Mouse (Mus musculus) liver, embryonic 14.5 days (tissue): ENCODE results near the gene Mogat2. TPM values are rescaled to one million over a fixed set of nuclear protein-coding genes. Genes with fewer than 3 reads are reported as not detected.
A peak's percentile ranks its signal among the peaks of the same experiment; 100 is the strongest.

Experiments used
- ATAC-seq: fragments of 200-750 bp; cut with Nextera tagmentation; 2 replicates; pipeline ENCODE4 v1.8.0; 2017; ENCODE audit warnings: moderate number of reproducible peaks, mild to moderate bottlenecking, moderate library complexity; ENCODE audit not compliant: insufficient read depth
- DNase-seq, 3 experiments: peaks; one replicate each; pipeline ENCODE4 v3.0.0-alpha.2; 2012 to 2013; ENCODE audit warnings: low read depth in 3 of 3, low spot score in 3 of 3
- H3K27ac ChIP-seq: fragments of 300-500 bp; sonication (generic); 2 replicates; pipeline ENCODE4 v1.5.1; 2014; ENCODE audit warnings: moderate library complexity, mild to moderate bottlenecking, control low read depth, inconsistent platforms
- H3K27me3 ChIP-seq: fragments of 300-500 bp; sonication (generic); 2 replicates; pipeline ENCODE4 v1.6.1; 2014; ENCODE audit warnings: mild to moderate bottlenecking, low read length, moderate library complexity; ENCODE audit not compliant: control insufficient read depth, insufficient read depth
- H3K36me3 ChIP-seq: fragments of 300-500 bp; sonication (generic); replicated peaks from 2 replicates; pipeline ENCODE4 v1.6.1; 2014; ENCODE audit warnings: low read depth; ENCODE audit not compliant: control insufficient read depth, insufficient read depth
- H3K4me1 ChIP-seq, 2 experiments: fragments of 200-500 bp in 1 of 2; fragments of 300-500 bp in 1 of 2; sonication (generic) in 1 of 2; replicated peaks; 2 replicates each; pipeline ENCODE4 v1.6.1; 2012 to 2014; ENCODE audit warnings: antibody characterized with exemption in 1 of 2, inconsistent platforms in 1 of 2, low read length in 1 of 2; ENCODE audit not compliant: control insufficient read depth in 2 of 2, insufficient read depth in 2 of 2
- H3K4me2 ChIP-seq: fragments of 300-500 bp; sonication (generic); 2 replicates; pipeline ENCODE4 v1.6.1; 2014; ENCODE audit warnings: low read depth, mild to moderate bottlenecking, control low read depth, moderate library complexity
- H3K4me3 ChIP-seq, 2 experiments: fragments of 200-500 bp in 1 of 2; fragments of 300-500 bp in 1 of 2; sonication (generic) in 1 of 2; 2 replicates each; pipeline ENCODE4 v1.5.1; 2012 to 2014; ENCODE audit warnings: low read depth in 2 of 2, low read length in 2 of 2, mild to moderate bottlenecking in 2 of 2, control low read depth in 1 of 2, inconsistent platforms in 1 of 2, moderate library complexity in 1 of 2; ENCODE audit not compliant: insufficient read depth in 1 of 2
- H3K9ac ChIP-seq: fragments of 300-500 bp; sonication (generic); replicated peaks from 2 replicates; pipeline ENCODE4 v1.6.1; 2014; ENCODE audit warnings: mild to moderate bottlenecking, control low read depth, moderate library complexity
- H3K9me3 ChIP-seq: fragments of 300-500 bp; sonication (generic); 2 replicates; pipeline ENCODE4 v1.6.1; 2016; ENCODE audit warnings: low read length, mixed read lengths; ENCODE audit not compliant: control insufficient read depth
- CTCF ChIP-seq: IDR thresholded peaks from 2 replicates; pipeline ENCODE4 v1.5.1; 2016; ENCODE audit warnings: antibody characterized with exemption, low read depth, control low read depth
- EP300 ChIP-seq: IDR thresholded peaks from 2 replicates; pipeline ENCODE4 v1.6.1; 2016; ENCODE audit warnings: antibody characterized with exemption, low read depth
- WGBS: fragments of 180-500 bp; shearing (Covaris S2); extraction: QIAGEN DNeasy Blood & Tissue Kit; methylation state at CpG from one replicate; pipeline ENCODE4 v1.1.7; 2014; ENCODE audit not compliant: insufficient replicate concordance; 5-methylcytosine and 5-hydroxymethylcytosine counted together
- polyA plus RNA-seq, 2 experiments: library from polyadenylated mRNA; depleted of rRNA in 1 of 2; stranded (reverse) in 1 of 2; unstranded in 1 of 2; fragments of >200 nt; fragmentation: Nextera tagmentation in 1 of 2; extraction: Ambion mirVana in 1 of 2; gene quantifications; 2 replicates each; pipeline versions ENCODE4 v1.2.1 to v1.2.3; 2012 to 2014

Gene Mogat2
- polyA plus RNA-seq, 2 experiments = 13.5 to 30.3 TPM

DNA sequence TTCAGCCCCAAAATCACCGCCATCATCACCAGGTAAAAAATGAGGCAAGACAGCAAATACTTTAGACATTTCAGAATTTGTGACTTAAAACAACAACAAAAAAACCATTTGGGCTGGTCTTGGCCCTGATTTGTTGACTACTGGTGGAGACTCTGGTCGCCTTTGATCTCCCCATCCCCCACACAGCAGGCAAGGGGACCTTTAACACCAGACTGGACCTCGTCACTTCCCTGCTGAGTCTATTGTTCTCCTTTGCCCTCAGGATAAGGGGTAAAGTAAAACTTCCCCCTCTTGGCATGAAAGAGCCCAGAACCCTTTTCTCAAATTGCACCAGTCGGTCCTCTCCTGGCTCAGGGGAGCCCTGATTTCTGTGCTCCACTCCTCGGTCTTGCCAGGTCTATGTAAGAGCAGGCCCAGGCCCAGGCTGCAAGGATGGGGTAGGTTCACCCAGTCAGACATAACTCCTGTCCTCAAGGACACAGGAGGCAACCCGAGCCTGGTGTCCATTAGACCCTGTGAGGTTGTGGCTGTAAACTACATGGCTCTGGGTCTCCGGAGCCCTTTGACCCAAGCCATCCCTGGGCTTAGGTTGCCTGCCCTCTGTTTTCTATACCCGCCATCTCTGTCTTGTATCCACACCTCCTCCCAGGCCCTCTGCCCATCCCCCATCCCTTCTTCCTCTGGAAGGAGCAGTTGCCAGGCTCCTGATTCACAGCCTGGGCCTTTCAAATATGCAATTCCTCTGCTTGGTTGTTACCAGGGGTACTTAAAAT is 1.3 kb downstream of the Mogat2 start:
- no peak for DNase-seq
- peaks cover 3% of the 10 kb centered on the region for H3K27me3 ChIP-seq
- H3K4me2 ChIP-seq = peak overlapping the region; percentile 39
- no peaks in the 10 kb centered on the region for H3K9me3 ChIP-seq
- no peak for TF ChIP-seq CTCF
- TF ChIP-seq EP300 = no peak
- no peak overlapping the region for H3K27ac ChIP-seq
- no peaks in the 10 kb centered on the region for H3K36me3 ChIP-seq
- 36% methylated on average over 8 of the region's 8 CpGs for WGBS
- H3K4me1 ChIP-seq = peaks cover 0 to 5% of the 10 kb centered on the region in 2 experiments; a peak in 2 of 4 replicates
- ATAC-seq = no peak
- no peak overlapping the region for H3K9ac ChIP-seq
- peak overlapping the region; percentile 6 to 30; a peak in 2 of 4 replicates for H3K4me3 ChIP-seq

DNA sequence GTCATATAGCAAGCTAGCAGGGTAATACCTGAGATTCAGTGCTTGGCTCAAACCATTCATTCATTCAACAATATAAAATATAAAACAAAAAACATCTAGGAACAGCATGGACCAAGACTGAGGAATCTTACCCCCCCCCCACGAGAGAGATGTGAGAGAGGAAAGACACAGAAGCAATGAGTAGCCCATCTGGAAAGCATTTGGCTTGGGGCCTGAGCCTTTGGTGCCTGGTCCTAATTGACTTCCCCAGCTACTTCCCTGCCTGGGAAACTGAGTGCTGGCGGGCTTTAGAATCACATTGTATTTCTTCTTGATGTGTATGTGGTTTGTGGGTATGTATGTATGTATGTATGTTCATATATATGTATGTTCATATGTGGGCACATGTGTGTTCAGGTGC is 2.8 kb downstream of the Mogat2 start:
- no peak for ATAC-seq
- 49% methylated on average over 2 of the region's 2 CpGs for WGBS

DNA sequence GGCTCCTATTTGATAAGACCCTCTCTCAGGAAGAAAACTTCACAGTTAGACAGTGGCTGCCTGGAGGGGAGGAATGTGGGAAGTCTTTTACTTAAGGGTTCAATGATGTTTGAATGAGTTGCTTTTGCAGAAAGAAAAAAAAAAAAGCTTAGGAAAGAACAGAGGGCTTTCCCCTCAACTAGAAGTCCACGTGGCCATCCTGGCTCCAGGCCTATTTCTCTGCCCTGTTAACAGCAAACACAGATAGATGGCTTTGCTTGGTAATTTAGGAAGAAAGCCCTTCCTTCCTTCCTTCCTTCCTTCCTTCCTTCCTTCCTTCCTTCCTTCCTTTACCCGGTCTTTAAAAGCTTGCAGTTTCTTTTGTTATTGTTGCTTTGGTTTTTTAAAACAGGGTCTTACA is 3.5 kb downstream of the Mogat2 start:
- TF ChIP-seq EP300 = no peak
- no peak for TF ChIP-seq CTCF
- Histone ChIP-seq H3K27me3 (peaks cover 3% of the 10 kb centered on the region), H3K27ac (no peak overlapping the region), H3K36me3 (no peaks in the 10 kb centered on the region), H3K4me2 (no peak overlapping the region), H3K4me3 (no peak overlapping the region), H3K4me1 (peaks cover 0 to 9% of the 10 kb centered on the region in 2 experiments; a peak in 1 of 4 replicates), H3K9ac (no peak overlapping the region), H3K9me3 (no peaks in the 10 kb centered on the region)
- DNase-seq = no peak
- ATAC-seq = no peak
- WGBS = 20% methylated on average over 2 of the region's 2 CpGs

More for the DNA sequence above, 2.8 kb downstream of the Mogat2 start:
- DNase-seq = no peak
- peaks cover 0 to 4% of the 10 kb centered on the region in 2 experiments; a peak in 1 of 4 replicates for H3K4me1 ChIP-seq
- TF ChIP-seq CTCF = no peak
- no peak for TF ChIP-seq EP300
- no peak overlapping the region for H3K9ac ChIP-seq
- no peaks in the 10 kb centered on the region for H3K9me3 ChIP-seq
- H3K4me2 ChIP-seq = no peak overlapping the region
- peaks cover 3% of the 10 kb centered on the region for H3K27me3 ChIP-seq
- H3K27ac ChIP-seq = no peak overlapping the region
- no peaks in the 10 kb centered on the region for H3K36me3 ChIP-seq
- no peak overlapping the region for H3K4me3 ChIP-seq

DNA sequence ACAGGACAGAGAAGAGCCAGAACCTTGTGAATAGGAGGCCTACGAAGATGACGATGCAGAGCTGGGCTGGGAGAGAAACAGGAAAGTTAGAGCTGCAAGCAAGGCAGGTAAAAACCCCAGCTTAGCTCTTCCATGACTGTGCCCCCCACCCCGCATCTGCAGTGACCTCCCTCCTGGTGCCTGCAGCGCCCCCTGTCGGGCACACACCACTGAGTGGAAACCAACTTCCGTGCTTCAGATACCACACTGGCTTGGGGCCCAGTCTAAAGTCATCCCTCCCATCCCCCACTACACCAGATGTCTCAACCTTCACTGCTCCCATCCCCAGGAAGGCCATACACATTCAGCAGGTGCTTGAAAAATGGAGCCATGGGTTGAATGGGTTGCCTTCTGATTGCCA is 5.8 kb downstream of the Mogat2 start:
- WGBS = 53% methylated on average over 6 of the region's 6 CpGs
- H3K36me3 ChIP-seq = no peaks in the 10 kb centered on the region
- H3K4me2 ChIP-seq = no peak overlapping the region
- no peak for DNase-seq
- ATAC-seq = no peak
- H3K9ac ChIP-seq = no peak overlapping the region
- peaks cover 0 to 12% of the 10 kb centered on the region in 2 experiments; a peak in 2 of 4 replicates for H3K4me1 ChIP-seq
- peak; percentile 46 for TF ChIP-seq CTCF
- TF ChIP-seq EP300 = no peak
- H3K27ac ChIP-seq = no peak overlapping the region
- no peaks in the 10 kb centered on the region for H3K9me3 ChIP-seq
- H3K4me3 ChIP-seq = no peak overlapping the region
- H3K27me3 ChIP-seq = no peaks in the 10 kb centered on the region

DNA sequence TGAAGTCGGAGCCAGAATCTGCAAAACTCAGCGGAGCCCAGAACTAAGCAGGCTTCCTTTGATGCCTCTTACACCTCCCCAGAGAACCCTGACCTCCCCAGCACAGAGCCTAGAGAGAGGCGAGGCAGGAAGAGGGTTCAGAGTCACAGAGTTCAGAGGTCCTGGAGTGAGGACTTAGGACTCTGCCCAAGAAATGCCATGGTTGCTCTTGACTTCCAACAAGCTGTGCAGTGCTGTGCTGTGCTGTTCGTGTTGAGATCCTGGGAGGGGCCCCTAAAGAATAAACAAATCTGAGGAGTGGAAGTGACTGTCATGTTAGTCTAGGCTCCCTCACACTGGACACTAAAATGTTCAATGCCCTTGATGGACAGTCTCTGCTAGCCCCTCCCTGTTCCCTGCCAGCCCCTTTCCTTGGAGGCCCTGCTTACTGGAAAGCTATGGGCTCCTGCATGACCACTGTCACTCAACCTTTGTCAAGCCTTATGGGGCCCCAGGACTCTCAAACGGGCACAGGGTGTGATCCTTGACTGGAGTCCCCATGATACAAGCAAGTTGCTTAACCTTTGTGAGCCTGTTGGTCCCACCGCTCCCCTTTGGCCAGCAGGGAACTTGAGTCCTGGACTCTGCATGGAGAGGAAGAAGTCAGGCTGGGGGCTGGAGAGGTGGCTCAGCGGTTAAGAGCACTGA is 8.2 kb downstream of the Mogat2 start:
- Histone ChIP-seq H3K4me3 (no peak overlapping the region), H3K27ac (no peak overlapping the region), H3K4me2 (no peak overlapping the region), H3K4me1 (peaks cover 0 to 15% of the 10 kb centered on the region in 2 experiments; a peak in 2 of 4 replicates), H3K36me3 (no peaks in the 10 kb centered on the region), H3K9ac (no peak overlapping the region), H3K27me3 (no peaks in the 10 kb centered on the region), H3K9me3 (no peaks in the 10 kb centered on the region)
- WGBS = 56% methylated on average over 7 of the region's 7 CpGs
- ATAC-seq (peak; percentile 12; the same call in 1 of the 2 replicates), DNase-seq (no peak)
- no peak for TF ChIP-seq EP300
